Mouse (Mus musculus): ENCODE measurements around the gene Zfpm1. TPM values are rescaled to one million over a fixed set of nuclear protein-coding genes. Genes with fewer than 3 reads are reported as not detected.
A peak's percentile ranks its signal among the peaks of the same experiment; 100 is the strongest.

Gene Zfpm1
- polyA plus RNA-seq, 1 experiment from 2014 or later = 2.3 TPM

GRCm38 (mm10) chr8:122329553-122330239 is 47.8 kb downstream of the Zfpm1 start:
- ATAC-seq (ENCODE audit: low FRiP score, low TSS enrichment) (peak; percentile 41; the same call in 1 of the 2 replicates), DNase-seq (peak; percentile 72)
- no peak overlapping the region for H3K9ac ChIP-seq (replicated peaks; ENCODE audit: low read length)
- H3K27ac ChIP-seq (replicated peaks; ENCODE audit: low read depth, low read length) = peak overlapping the region; percentile 72
- H3K4me3 ChIP-seq (replicated peaks; ENCODE audit: low read depth, low read length) = no peak overlapping the region
- no peak overlapping the region for H3K4me2 ChIP-seq (ENCODE audit: low read length)
- H3K36me3 ChIP-seq (ENCODE audit: control insufficient read depth, insufficient read depth, low read length) = no peaks in the 10 kb centered on the region
- no peaks in the 10 kb centered on the region for H3K9me3 ChIP-seq (ENCODE audit: control insufficient read depth, low read length)
- peaks cover 8% of the 10 kb centered on the region for H3K27me3 ChIP-seq (ENCODE audit: control insufficient read depth, insufficient read depth, low read length)
- H3K4me1 ChIP-seq (ENCODE audit: control insufficient read depth, insufficient read depth, low read length) = peaks cover 36% of the 10 kb centered on the region
- WGBS = 37% methylated on average over 22 of the region's 22 CpGs

GRCm38 (mm10) chr8:122330446-122331133 is 48.6 kb downstream of the Zfpm1 start:
- ATAC-seq (ENCODE audit: low FRiP score, low TSS enrichment) (no peak), DNase-seq (no peak)
- Histone ChIP-seq H3K27ac (replicated peaks; ENCODE audit: low read depth, low read length) (peak overlapping the region; percentile 55; the same call in 1 of the 2 replicates), H3K9me3 (ENCODE audit: control insufficient read depth, low read length) (no peaks in the 10 kb centered on the region), H3K4me1 (ENCODE audit: control insufficient read depth, insufficient read depth, low read length) (peaks cover 31% of the 10 kb centered on the region), H3K9ac (replicated peaks; ENCODE audit: low read length) (no peak overlapping the region), H3K27me3 (ENCODE audit: control insufficient read depth, insufficient read depth, low read length) (peaks cover 17% of the 10 kb centered on the region), H3K36me3 (ENCODE audit: control insufficient read depth, insufficient read depth, low read length) (no peaks in the 10 kb centered on the region), H3K4me2 (ENCODE audit: low read length) (no peak overlapping the region), H3K4me3 (replicated peaks; ENCODE audit: low read depth, low read length) (no peak overlapping the region)
- WGBS = 73% methylated on average over 12 of the region's 12 CpGs

- H3K9ac ChIP-seq (replicated peaks; ENCODE audit: low read length) = no peak overlapping the region
- 58% methylated on average over 3 of the region's 3 CpGs for WGBS
- DNase-seq (no peak), ATAC-seq (ENCODE audit: low FRiP score, low TSS enrichment) (no peak)
- H3K4me1 ChIP-seq (ENCODE audit: control insufficient read depth, insufficient read depth, low read length) = peaks cover 31% of the 10 kb centered on the region
- H3K27me3 ChIP-seq (ENCODE audit: control insufficient read depth, insufficient read depth, low read length) = peaks cover 21% of the 10 kb centered on the region
- H3K4me2 ChIP-seq (ENCODE audit: low read length) = no peak overlapping the region
- no peak overlapping the region for H3K4me3 ChIP-seq (replicated peaks; ENCODE audit: low read depth, low read length)
- H3K9me3 ChIP-seq (ENCODE audit: control insufficient read depth, low read length) = no peaks in the 10 kb centered on the region
- H3K27ac ChIP-seq (replicated peaks; ENCODE audit: low read depth, low read length) = peak overlapping the region; percentile 55; the same call in 1 of the 2 replicates
- H3K36me3 ChIP-seq (ENCODE audit: control insufficient read depth, insufficient read depth, low read length) = no peaks in the 10 kb centered on the region
Observed at GRCm38 (mm10) chr8:122331134-122331523, 49.2 kb downstream of the Zfpm1 start.

GRCm38 (mm10) chr8:122332753-122333506 is 51.0 kb downstream of the Zfpm1 start:
- H3K9ac ChIP-seq (replicated peaks; ENCODE audit: low read length) = no peak overlapping the region
- no peak overlapping the region for H3K4me3 ChIP-seq (replicated peaks; ENCODE audit: low read depth, low read length)
- peaks cover 34% of the 10 kb centered on the region for H3K4me1 ChIP-seq (ENCODE audit: control insufficient read depth, insufficient read depth, low read length)
- no peaks in the 10 kb centered on the region for H3K36me3 ChIP-seq (ENCODE audit: control insufficient read depth, insufficient read depth, low read length)
- DNase-seq (peak; percentile 87), ATAC-seq (ENCODE audit: low FRiP score, low TSS enrichment) (no peak)
- 65% methylated on average over 6 of the region's 6 CpGs for WGBS
- no peaks in the 10 kb centered on the region for H3K9me3 ChIP-seq (ENCODE audit: control insufficient read depth, low read length)
- H3K27ac ChIP-seq (replicated peaks; ENCODE audit: low read depth, low read length) = no peak overlapping the region
- no peak overlapping the region for H3K4me2 ChIP-seq (ENCODE audit: low read length)
- peaks cover 37% of the 10 kb centered on the region for H3K27me3 ChIP-seq (ENCODE audit: control insufficient read depth, insufficient read depth, low read length)

GRCm38 (mm10) chr8:122333531-122333930 is 51.6 kb downstream of the Zfpm1 start:
- Histone ChIP-seq H3K4me1 (ENCODE audit: control insufficient read depth, insufficient read depth, low read length) (peaks cover 30% of the 10 kb centered on the region), H3K9me3 (ENCODE audit: control insufficient read depth, low read length) (no peaks in the 10 kb centered on the region), H3K36me3 (ENCODE audit: control insufficient read depth, insufficient read depth, low read length) (no peaks in the 10 kb centered on the region), H3K9ac (replicated peaks; ENCODE audit: low read length) (no peak overlapping the region), H3K27me3 (ENCODE audit: control insufficient read depth, insufficient read depth, low read length) (peaks cover 43% of the 10 kb centered on the region), H3K27ac (replicated peaks; ENCODE audit: low read depth, low read length) (no peak overlapping the region), H3K4me2 (ENCODE audit: low read length) (no peak overlapping the region), H3K4me3 (replicated peaks; ENCODE audit: low read depth, low read length) (no peak overlapping the region)
- ATAC-seq (ENCODE audit: low FRiP score, low TSS enrichment) (no peak), DNase-seq (no peak)
- 75% methylated on average over 7 of the region's 7 CpGs for WGBS

- Histone ChIP-seq H3K36me3 (ENCODE audit: control insufficient read depth, insufficient read depth, low read length) (no peaks in the 10 kb centered on the region), H3K9ac (replicated peaks; ENCODE audit: low read length) (peak overlapping the region; percentile 48; the same call in 1 of the 2 replicates), H3K4me3 (replicated peaks; ENCODE audit: low read depth, low read length) (0 out of 2 replicates have a peak overlapping the region, but pooled peaks have one; percentile 49), H3K4me2 (ENCODE audit: low read length) (peak overlapping the region; percentile 82), H3K4me1 (ENCODE audit: control insufficient read depth, insufficient read depth, low read length) (peaks cover 18% of the 10 kb centered on the region; the same call in 1 of the 2 replicates), H3K9me3 (ENCODE audit: control insufficient read depth, low read length) (no peaks in the 10 kb centered on the region), H3K27me3 (ENCODE audit: control insufficient read depth, insufficient read depth, low read length) (peaks cover 48% of the 10 kb centered on the region), H3K27ac (replicated peaks; ENCODE audit: low read depth, low read length) (no peak overlapping the region)
- ATAC-seq (ENCODE audit: low FRiP score, low TSS enrichment) = no peak
- no peak for DNase-seq
- WGBS = 84% methylated on average over 13 of the region's 13 CpGs
Observed at GRCm38 (mm10) chr8:122334791-122335490, 53.0 kb downstream of the Zfpm1 start.

- Histone ChIP-seq H3K9me3 (ENCODE audit: control insufficient read depth, low read length) (no peaks in the 10 kb centered on the region), H3K4me1 (ENCODE audit: control insufficient read depth, insufficient read depth, low read length) (peaks cover 13% of the 10 kb centered on the region; the same call in 1 of the 2 replicates), H3K9ac (replicated peaks; ENCODE audit: low read length) (peak overlapping the region; percentile 48), H3K27me3 (ENCODE audit: control insufficient read depth, insufficient read depth, low read length) (peaks cover 48% of the 10 kb centered on the region), H3K4me3 (replicated peaks; ENCODE audit: low read depth, low read length) (peak overlapping the region; percentile 49), H3K36me3 (ENCODE audit: control insufficient read depth, insufficient read depth, low read length) (no peaks in the 10 kb centered on the region), H3K27ac (replicated peaks; ENCODE audit: low read depth, low read length) (no peak overlapping the region), H3K4me2 (ENCODE audit: low read length) (peak overlapping the region; percentile 82)
- peak; percentile 48 for DNase-seq
- 0 out of 2 replicates have a peak, but pooled peaks have one; percentile 28 for ATAC-seq (ENCODE audit: low FRiP score, low TSS enrichment)
- 6% methylated on average over 55 of the region's 57 CpGs for WGBS
Observed at GRCm38 (mm10) chr8:122335638-122336250, 53.8 kb downstream of the Zfpm1 start.

All from midbrain, embryonic 14.5 days (tissue).